Mouse (Mus musculus) cortical plate, adult 2 months (tissue): ENCODE results near the gene Chd9.

Source experiments
- CTCF ChIP-seq: fragments of 200-500 bp; IDR thresholded peaks from 2 replicates; pipeline ENCODE4 v1.5.1; 2011; ENCODE audit warnings: mild to moderate bottlenecking, control low read depth, low read length; ENCODE audit not compliant: insufficient read depth; ENCODE audit errors: extremely low read depth
- POLR2A ChIP-seq: fragments of 200-500 bp; IDR thresholded peaks from 2 replicates; pipeline ENCODE4 v1.6.1; 2011; ENCODE audit warnings: mild to moderate bottlenecking, low read length, control low read depth; ENCODE audit not compliant: insufficient read depth; ENCODE audit errors: extremely low read depth

- TF ChIP-seq CTCF = no peak
- TF ChIP-seq POLR2A = no peak
These were observed 43.4 kb downstream of the Chd9 start for GRCm38 (mm10) chr8:90871375-90872080.
